Mouse (Mus musculus) heart, postnatal 0 days (tissue): Measurements from ENCODE around the gene 3110082I17Rik. TPM values are rescaled to one million over a fixed set of nuclear protein-coding genes. Genes with fewer than 3 reads are reported as not detected.

Experiments
- ATAC-seq: fragments of 200-750 bp; cut with Nextera tagmentation; 2 replicates; pipeline ENCODE4 v1.8.0; 2017; ENCODE audit warnings: low read depth, moderate number of reproducible peaks, moderate library complexity; ENCODE audit not compliant: insufficient read depth
- DNase-seq: peaks from one replicate; pipeline ENCODE4 v3.0.0-alpha.2; 2016; ENCODE audit warnings: low spot score
- H3K27ac ChIP-seq: fragments of 300-500 bp; sonication (generic); 2 replicates; pipeline ENCODE4 v1.5.1; 2014; ENCODE audit warnings: low read depth, mild to moderate bottlenecking
- H3K27me3 ChIP-seq: fragments of 300-500 bp; sonication (generic); 2 replicates; pipeline ENCODE4 v1.6.1; 2014; ENCODE audit warnings: low read length, mixed read lengths; ENCODE audit not compliant: control insufficient read depth, insufficient read depth
- H3K36me3 ChIP-seq: fragments of 300-500 bp; sonication (generic); replicated peaks from 2 replicates; pipeline ENCODE4 v1.6.1; 2014; ENCODE audit warnings: low read length, mixed read lengths; ENCODE audit not compliant: control insufficient read depth, insufficient read depth
- H3K4me1 ChIP-seq: fragments of 300-500 bp; sonication (generic); 2 replicates; pipeline ENCODE4 v1.6.1; 2014; ENCODE audit warnings: antibody characterized with exemption; ENCODE audit not compliant: control insufficient read depth, insufficient read depth
- H3K4me2 ChIP-seq: fragments of 300-500 bp; sonication (generic); 2 replicates; pipeline ENCODE4 v1.6.1; 2014; ENCODE audit warnings: low read depth, mild to moderate bottlenecking, low read length, moderate library complexity
- H3K4me3 ChIP-seq: fragments of 300-500 bp; sonication (generic); 2 replicates; pipeline ENCODE4 v1.5.1; 2014; ENCODE audit warnings: low read depth, low read length
- H3K9ac ChIP-seq: fragments of 300-500 bp; sonication (generic); replicated peaks from 2 replicates; pipeline ENCODE4 v1.6.1; 2014; ENCODE audit warnings: low read depth, low read length, mixed read lengths
- H3K9me3 ChIP-seq: fragments of 300-500 bp; sonication (generic); replicated peaks from 2 replicates; pipeline ENCODE4 v1.6.1; 2016; ENCODE audit warnings: low read length; ENCODE audit not compliant: control insufficient read depth
- CTCF ChIP-seq: IDR thresholded peaks from 2 replicates; pipeline ENCODE4 v1.5.1; 2016; ENCODE audit warnings: antibody characterized with exemption, control low read depth, low read depth
- EP300 ChIP-seq: IDR thresholded peaks from 2 replicates; pipeline ENCODE4 v1.6.1; 2016; ENCODE audit warnings: antibody characterized with exemption, low read depth
- WGBS: fragments of 180-500 bp; shearing (Covaris S2); extraction: QIAGEN DNeasy Blood & Tissue Kit; methylation state at CpG from one replicate; pipeline ENCODE4 v1.1.7; 2014; 5-methylcytosine and 5-hydroxymethylcytosine counted together
- polyA plus RNA-seq: library from polyadenylated mRNA; unstranded; fragments of >200 nt; fragmentation: Nextera tagmentation; extraction: Ambion mirVana; gene quantifications from 2 replicates; pipeline ENCODE4 v1.2.1, GENCODE M21; 2015
- total RNA-seq: library from RNA; depleted of rRNA; stranded (reverse); fragments of >200 nt; gene quantifications from 2 replicates; pipeline ENCODE4 v1.2.3, GENCODE M21; 2014; ENCODE audit warnings: low replicate concordance

Gene 3110082I17Rik
- total and polyA plus RNA-seq, 2 experiments from 2014 or later = 5.9 to 10.6 TPM

DNA sequence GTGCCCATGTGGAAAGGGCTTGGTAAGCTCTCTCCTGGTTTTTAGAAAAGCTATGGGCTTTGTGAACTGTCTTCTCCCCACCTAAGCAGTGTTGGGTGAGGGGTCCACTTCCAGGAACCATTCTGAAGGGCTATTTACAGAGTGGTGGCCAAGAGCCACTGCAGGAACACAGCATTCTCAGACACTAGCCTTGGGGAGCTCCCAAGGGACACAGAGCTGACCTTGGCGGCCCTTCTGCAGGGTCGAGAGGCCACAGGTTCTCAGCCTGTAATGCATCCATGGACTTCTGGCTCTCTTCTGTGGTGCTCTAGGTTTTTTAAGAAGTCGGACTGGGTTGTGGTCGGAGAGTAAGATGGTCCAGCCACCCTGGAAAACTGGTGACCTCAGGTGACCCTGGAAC, 50.3 kb downstream of the 3110082I17Rik start:
- Histone ChIP-seq H3K27ac (peak overlapping the region; percentile 35), H3K9me3 (no peaks in the 10 kb centered on the region), H3K4me2 (no peak overlapping the region), H3K9ac (no peak overlapping the region), H3K4me3 (no peak overlapping the region), H3K27me3 (no peaks in the 10 kb centered on the region), H3K36me3 (no peaks in the 10 kb centered on the region), H3K4me1 (peaks cover 21% of the 10 kb centered on the region)
- DNase-seq = no peak
- ATAC-seq = no peak
- 80% methylated on average over 4 of the region's 4 CpGs for WGBS
- TF ChIP-seq EP300 (no peak), CTCF (no peak)

DNA sequence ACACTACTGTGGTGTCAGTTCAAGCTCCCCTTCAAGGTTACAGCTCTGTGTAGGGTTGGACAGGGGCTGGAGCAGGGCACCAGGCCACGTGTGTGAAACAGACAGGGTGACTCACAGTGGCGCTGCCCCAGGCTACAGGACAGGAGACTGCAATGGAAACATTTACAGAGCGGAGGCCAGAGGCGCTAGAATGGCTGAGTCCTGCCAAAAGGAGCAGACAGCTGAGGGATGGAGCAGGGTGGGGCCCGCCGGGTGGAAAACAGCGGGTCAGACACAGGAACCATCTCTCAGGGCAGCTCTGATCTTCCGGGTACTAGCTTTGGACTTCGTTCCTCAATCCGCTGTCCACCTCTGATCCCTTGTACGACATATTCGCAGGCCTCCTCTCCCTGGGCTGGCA, 50.9 kb downstream of the 3110082I17Rik start:
- DNase-seq = peak; percentile 87
- Histone ChIP-seq H3K4me1 (peaks cover 21% of the 10 kb centered on the region), H3K4me3 (no peak overlapping the region), H3K27me3 (no peaks in the 10 kb centered on the region), H3K4me2 (no peak overlapping the region), H3K9me3 (no peaks in the 10 kb centered on the region), H3K36me3 (no peaks in the 10 kb centered on the region), H3K9ac (no peak overlapping the region), H3K27ac (peak overlapping the region; percentile 35)
- 45% methylated on average over 12 of the region's 12 CpGs for WGBS
- ATAC-seq = peak; percentile 84
- peak; percentile 17; the same call in 1 of the 2 replicates for TF ChIP-seq CTCF
- no peak for TF ChIP-seq EP300

DNA sequence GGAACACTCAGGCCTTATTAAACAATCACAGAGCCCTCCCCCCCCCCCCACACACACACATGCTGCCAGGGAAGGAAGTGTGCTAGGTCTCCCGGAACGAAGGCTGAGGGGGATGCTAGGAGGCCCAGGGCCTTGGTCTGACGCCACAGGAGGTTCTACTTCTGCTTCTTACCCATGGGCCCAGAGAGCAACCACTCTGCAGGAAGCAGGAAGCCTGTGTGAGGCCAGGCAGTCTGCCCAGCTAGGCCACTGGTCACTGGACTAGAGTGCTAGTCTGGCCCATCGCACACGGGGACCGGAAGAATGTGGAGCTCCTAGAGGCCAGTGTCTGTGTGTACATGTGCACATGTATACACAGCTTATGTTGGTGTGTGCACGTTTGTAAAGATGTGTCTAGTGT, 51.8 kb downstream of the 3110082I17Rik start:
- H3K27ac ChIP-seq = peak overlapping the region; percentile 35
- no peak overlapping the region for H3K4me3 ChIP-seq
- WGBS = 65% methylated on average over 7 of the region's 7 CpGs
- no peaks in the 10 kb centered on the region for H3K9me3 ChIP-seq
- H3K9ac ChIP-seq = no peak overlapping the region
- no peaks in the 10 kb centered on the region for H3K27me3 ChIP-seq
- no peak overlapping the region for H3K4me2 ChIP-seq
- no peak for DNase-seq
- peak; percentile 42 for ATAC-seq
- no peaks in the 10 kb centered on the region for H3K36me3 ChIP-seq
- TF ChIP-seq EP300 (no peak), CTCF (no peak)
- peaks cover 21% of the 10 kb centered on the region for H3K4me1 ChIP-seq

DNA sequence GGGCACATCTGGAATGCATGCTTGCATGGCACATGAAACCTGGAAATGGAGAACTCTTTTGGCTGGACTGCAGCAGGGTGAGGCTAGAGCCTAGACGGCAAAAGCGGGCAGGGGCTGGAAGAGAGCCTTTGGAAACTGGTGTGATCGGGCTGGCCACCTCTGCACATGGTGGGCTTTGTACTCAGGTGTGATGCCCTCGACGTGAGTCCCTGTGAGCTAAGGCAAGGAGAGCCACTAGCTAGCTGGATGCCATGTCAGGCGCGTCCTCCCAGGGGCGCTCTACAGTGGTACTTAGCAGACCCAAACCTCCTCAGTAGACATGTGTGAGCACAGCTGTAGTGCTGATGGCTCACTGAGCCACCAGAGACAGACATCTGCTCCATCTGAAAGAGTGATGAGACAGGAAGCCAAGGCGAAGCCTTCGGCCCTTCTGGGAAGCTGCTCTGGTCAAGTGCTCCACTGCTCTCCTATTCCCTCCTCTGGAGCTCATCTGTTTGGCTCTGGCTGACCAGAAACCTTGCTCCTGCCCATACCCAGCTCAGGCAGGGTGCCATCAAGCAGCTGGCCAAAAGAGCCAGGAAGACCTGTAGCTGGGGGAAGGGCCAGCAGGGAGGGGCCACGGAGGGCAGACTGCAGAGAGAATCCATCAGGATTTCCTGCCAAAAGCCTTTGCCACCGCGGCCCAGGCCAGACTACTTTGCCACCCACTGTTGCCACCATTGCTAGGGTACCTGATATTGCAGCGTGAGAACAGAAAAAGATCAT, 53.0 kb downstream of the 3110082I17Rik start:
- no peak overlapping the region for H3K4me3 ChIP-seq
- H3K9ac ChIP-seq = no peak overlapping the region
- no peak for ATAC-seq
- H3K27me3 ChIP-seq = no peaks in the 10 kb centered on the region
- no peaks in the 10 kb centered on the region for H3K36me3 ChIP-seq
- H3K9me3 ChIP-seq = no peaks in the 10 kb centered on the region
- 82% methylated on average over 14 of the region's 14 CpGs for WGBS
- TF ChIP-seq CTCF = no peak
- TF ChIP-seq EP300 = no peak
- DNase-seq = no peak
- no peak overlapping the region for H3K27ac ChIP-seq
- no peak overlapping the region for H3K4me2 ChIP-seq
- H3K4me1 ChIP-seq = peaks cover 21% of the 10 kb centered on the region

DNA sequence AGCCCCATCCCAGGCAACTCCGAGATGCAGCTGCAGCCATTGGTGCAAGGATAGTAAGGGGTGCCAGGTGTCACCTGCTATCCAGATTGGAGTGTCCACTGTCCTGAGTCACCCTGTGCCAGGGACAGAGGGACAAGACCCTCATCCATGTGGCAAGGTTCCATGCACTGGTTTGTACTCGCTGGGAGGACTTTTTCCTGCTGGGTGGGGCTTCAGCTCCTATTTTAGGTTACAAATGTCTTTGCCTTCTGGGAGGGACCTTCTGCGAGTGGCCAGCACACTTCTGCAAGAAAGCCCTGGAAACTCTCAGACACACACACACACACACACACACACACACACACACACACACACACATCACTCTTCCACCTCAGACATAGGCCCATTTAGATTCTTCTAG, 54.4 kb downstream of the 3110082I17Rik start:
- Histone ChIP-seq H3K4me1 (peaks cover 21% of the 10 kb centered on the region), H3K9ac (no peak overlapping the region)
- DNase-seq = no peak

DNA sequence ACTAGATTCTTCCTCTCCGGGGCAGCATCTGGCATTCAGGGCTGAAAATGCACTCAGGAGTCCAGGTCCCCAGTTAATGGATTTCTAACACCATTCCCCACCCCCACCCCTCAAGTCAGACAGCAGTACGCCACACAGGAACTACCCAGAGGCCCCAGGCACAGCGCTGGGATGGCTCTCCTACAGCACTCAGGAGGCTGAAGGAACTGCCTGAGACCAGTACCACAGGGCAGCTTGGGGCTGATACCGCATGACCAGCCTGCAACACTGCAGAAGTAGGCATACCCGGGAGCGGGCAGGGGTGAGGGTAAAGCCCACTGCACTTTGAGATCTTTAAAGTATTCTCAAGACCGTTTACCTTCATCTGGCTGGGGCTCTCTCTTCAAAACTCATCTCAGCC, 54.8 kb downstream of the 3110082I17Rik start:
- Histone ChIP-seq H3K4me1 (peaks cover 21% of the 10 kb centered on the region), H3K9ac (no peak overlapping the region), H3K9me3 (no peaks in the 10 kb centered on the region), H3K36me3 (no peaks in the 10 kb centered on the region), H3K27me3 (no peaks in the 10 kb centered on the region), H3K4me3 (no peak overlapping the region), H3K4me2 (no peak overlapping the region), H3K27ac (peak overlapping the region; percentile 37; the same call in 1 of the 2 replicates)
- TF ChIP-seq CTCF (no peak), EP300 (no peak)
- WGBS = 74% methylated on average over 7 of the region's 7 CpGs
- ATAC-seq = no peak
- DNase-seq = no peak

More for the DNA sequence above, 54.4 kb downstream of the 3110082I17Rik start:
- Histone ChIP-seq H3K36me3 (no peaks in the 10 kb centered on the region), H3K4me2 (no peak overlapping the region), H3K27ac (peak overlapping the region; percentile 37; the same call in 1 of the 2 replicates), H3K27me3 (no peaks in the 10 kb centered on the region), H3K4me3 (no peak overlapping the region), H3K9me3 (no peaks in the 10 kb centered on the region)
- TF ChIP-seq CTCF (no peak), EP300 (no peak)
- 36% methylated on average over 3 of the region's 3 CpGs for WGBS
- no peak for ATAC-seq
